Mouse (Mus musculus) neural tube, embryonic 14.5 days (tissue): Measurements from ENCODE around the gene Gm45717. TPM values are rescaled to one million over a fixed set of nuclear protein-coding genes. Genes with fewer than 3 reads are reported as not detected.

ENCODE experiments used
- ATAC-seq: fragments of 200-750 bp; cut with Nextera tagmentation; 2 replicates; pipeline ENCODE4 v1.8.0; 2017; ENCODE audit warnings: low read depth, mild to moderate bottlenecking, moderate TSS enrichment, moderate library complexity
- H3K27ac ChIP-seq: fragments of 300-500 bp; sonication (generic); 2 replicates; pipeline ENCODE4 v1.5.1; 2014; ENCODE audit warnings: low read depth, mild to moderate bottlenecking, control low read depth, low read length, moderate library complexity, mixed read lengths
- H3K27me3 ChIP-seq: fragments of 300-500 bp; sonication (generic); 2 replicates; pipeline ENCODE4 v1.6.1; 2014; ENCODE audit warnings: low read length; ENCODE audit not compliant: control insufficient read depth, insufficient read depth
- H3K36me3 ChIP-seq: fragments of 300-500 bp; sonication (generic); 2 replicates; pipeline ENCODE4 v1.6.1; 2014; ENCODE audit warnings: low read length, mixed read lengths; ENCODE audit not compliant: control insufficient read depth, insufficient read depth
- H3K4me1 ChIP-seq: fragments of 300-500 bp; sonication (generic); 2 replicates; pipeline ENCODE4 v1.6.1; 2014; ENCODE audit warnings: low read length; ENCODE audit not compliant: control insufficient read depth, insufficient read depth
- H3K4me2 ChIP-seq: fragments of 300-500 bp; sonication (generic); 2 replicates; pipeline ENCODE4 v1.6.1; 2014; ENCODE audit warnings: mild to moderate bottlenecking, low read depth, low read length, control low read depth
- H3K4me3 ChIP-seq: fragments of 300-500 bp; sonication (generic); 2 replicates; pipeline ENCODE4 v1.5.1; 2014; ENCODE audit warnings: low read depth, low read length, control low read depth, mixed read lengths
- H3K9ac ChIP-seq: fragments of 300-500 bp; sonication (generic); replicated peaks from 2 replicates; pipeline ENCODE4 v1.6.1; 2014; ENCODE audit warnings: low read depth, mild to moderate bottlenecking, control low read depth, low read length, mixed read lengths
- H3K9me3 ChIP-seq: fragments of 300-500 bp; sonication (generic); 2 replicates; pipeline ENCODE4 v1.6.1; 2016; ENCODE audit warnings: low read length; ENCODE audit not compliant: control insufficient read depth
- WGBS: fragments of 180-500 bp; shearing (Covaris S2); extraction: QIAGEN DNeasy Blood & Tissue Kit; methylation state at CpG from one replicate; pipeline ENCODE4 v1.1.7; 2014; 5-methylcytosine and 5-hydroxymethylcytosine counted together
- polyA plus RNA-seq: library from polyadenylated mRNA; unstranded; fragments of >200 nt; fragmentation: Nextera tagmentation; extraction: Ambion mirVana; gene quantifications from 2 replicates; pipeline ENCODE4 v1.2.1, GENCODE M21; 2014

The Gm45717 gene
- polyA plus RNA-seq, 1 experiment from 2014 or later, result not detected

- WGBS, result 3% methylated on average over 33 of the region's 33 CpGs
- Histone ChIP-seq H3K4me2 (peak within 1 kb of the TSS; percentile 45), H3K9me3 (no peaks in the 10 kb centered on the region), H3K36me3 (no peaks in the 10 kb centered on the region), H3K4me3 (peak within 1 kb of the TSS; percentile 30), H3K27me3 (no peaks in the 10 kb centered on the region), H3K9ac (peak within 1 kb of the TSS; percentile 42), H3K27ac (peak within 1 kb of the TSS; percentile 49; the same call in 1 of the 2 replicates), H3K4me1 (peaks cover 5% of the 10 kb centered on the region; the same call in 1 of the 2 replicates)
- peak; percentile 84 for ATAC-seq
Observed at GRCm38 (mm10) chr7:140941222-140942051, 14.3 kb downstream of the Gm45717 start, which contains the start of gene Pgghg. Gene Pgghg (plus strand): TSS chr7:140941391.

DNA sequence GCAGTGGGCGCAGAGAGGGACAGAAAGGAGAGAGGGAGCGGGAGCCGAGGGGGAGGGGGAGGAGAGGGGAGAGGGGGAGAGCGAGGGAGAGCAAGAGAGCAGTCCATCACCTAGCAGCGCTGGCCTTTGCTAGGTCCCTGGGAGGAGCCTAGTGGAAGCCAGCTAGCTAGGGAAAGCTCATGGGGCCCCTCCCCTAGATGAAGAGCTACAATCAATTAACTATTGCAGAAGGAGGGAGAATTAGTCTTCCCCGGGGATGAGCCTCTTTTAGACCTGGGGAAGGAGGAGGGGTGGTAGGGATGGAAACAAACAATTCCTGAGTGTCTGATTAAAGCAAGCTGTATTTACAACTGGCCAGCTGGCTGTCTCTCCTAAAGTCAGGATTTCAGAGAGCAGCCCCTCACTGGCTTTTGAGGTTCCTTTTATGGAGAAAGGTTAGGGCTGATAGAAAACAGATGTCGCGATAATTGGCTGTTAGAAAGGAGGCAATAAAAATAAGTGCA, 16.0 kb downstream of the Gm45717 start:
- H3K27me3 ChIP-seq, result no peaks in the 10 kb centered on the region
- peaks cover 5% of the 10 kb centered on the region; the same call in 1 of the 2 replicates for H3K4me1 ChIP-seq
- H3K27ac ChIP-seq, result no peak overlapping the region
- 3% methylated on average over 7 of the region's 8 CpGs for WGBS
- ATAC-seq, result peak; percentile 63; the same call in 1 of the 2 replicates
- 0 out of 2 replicates have a peak overlapping the region, but pooled peaks have one; percentile 4 for H3K4me2 ChIP-seq
- no peak overlapping the region for H3K4me3 ChIP-seq
- H3K9ac ChIP-seq, result no peak overlapping the region
- H3K36me3 ChIP-seq, result no peaks in the 10 kb centered on the region
- no peaks in the 10 kb centered on the region for H3K9me3 ChIP-seq

DNA sequence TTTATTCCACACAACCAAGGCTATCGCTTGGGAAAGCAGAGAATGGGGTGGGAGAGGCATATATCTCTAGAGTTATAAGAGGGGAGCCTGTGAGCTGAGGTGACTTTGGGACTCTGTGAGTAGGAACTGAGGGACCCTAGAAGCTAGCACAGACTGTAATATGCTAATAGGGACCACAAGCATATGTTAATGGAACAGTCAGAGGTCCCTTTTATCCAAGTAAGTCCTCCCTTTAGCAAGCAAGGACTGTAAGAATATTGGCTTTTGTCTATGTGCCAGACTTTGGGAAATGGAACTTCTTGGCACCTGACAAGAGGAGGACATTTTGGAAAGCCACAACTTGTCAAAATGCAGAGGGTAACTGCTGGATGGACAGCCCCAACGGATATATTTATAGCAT, 16.8 kb downstream of the Gm45717 start:
- ATAC-seq, result no peak
- Histone ChIP-seq H3K36me3 (no peaks in the 10 kb centered on the region), H3K27ac (no peak overlapping the region), H3K4me2 (no peak overlapping the region), H3K27me3 (no peaks in the 10 kb centered on the region), H3K4me3 (no peak overlapping the region), H3K4me1 (peaks cover 5% of the 10 kb centered on the region; the same call in 1 of the 2 replicates), H3K9ac (no peak overlapping the region), H3K9me3 (no peaks in the 10 kb centered on the region)
- 20% methylated on average over 2 of the region's 2 CpGs for WGBS

- H3K9ac ChIP-seq, result no peak overlapping the region
Observed at GRCm38 (mm10) chr7:140938436-140938835, 17.3 kb downstream of the Gm45717 start.

DNA sequence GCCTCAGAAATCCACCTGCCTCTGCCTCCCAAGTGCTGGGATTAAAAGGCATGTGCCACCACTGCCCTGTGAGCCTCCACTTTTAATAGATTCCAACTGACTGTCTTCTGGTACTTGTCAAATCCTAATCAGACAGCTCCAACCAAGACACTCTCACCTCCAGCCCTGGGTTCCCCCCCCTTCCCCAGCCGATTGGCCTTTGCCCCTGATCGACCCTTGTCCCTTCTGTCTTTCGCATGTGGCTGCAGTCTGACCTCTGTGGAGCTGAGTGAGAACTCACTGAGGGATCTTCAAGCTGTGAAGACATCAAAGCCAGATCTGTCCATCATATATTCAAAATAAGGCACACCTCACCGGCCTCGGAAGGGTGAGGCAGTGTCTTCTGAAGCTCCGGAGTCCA, 28.6 kb downstream of the Gm45717 start:
- 94% methylated on average over 6 of the region's 6 CpGs for WGBS
- peaks cover 8% of the 10 kb centered on the region; the same call in 1 of the 2 replicates for H3K4me1 ChIP-seq

More at GRCm38 (mm10) chr7:140938436-140938835, 17.3 kb downstream of the Gm45717 start:
- H3K27me3 ChIP-seq, result no peaks in the 10 kb centered on the region
- no peaks in the 10 kb centered on the region for H3K9me3 ChIP-seq
- peaks cover 5% of the 10 kb centered on the region; the same call in 1 of the 2 replicates for H3K4me1 ChIP-seq
- H3K27ac ChIP-seq, result no peak overlapping the region
- 44% methylated on average over 3 of the region's 3 CpGs for WGBS
- H3K36me3 ChIP-seq, result no peaks in the 10 kb centered on the region
- ATAC-seq, result no peak
- no peak overlapping the region for H3K4me2 ChIP-seq
- H3K4me3 ChIP-seq, result no peak overlapping the region

GRCm38 (mm10) chr7:140923070-140923775, 32.5 kb downstream of the Gm45717 start:
- Histone ChIP-seq H3K9ac (no peak overlapping the region), H3K27me3 (peaks cover 40% of the 10 kb centered on the region), H3K4me1 (peaks cover 8% of the 10 kb centered on the region; the same call in 1 of the 2 replicates), H3K27ac (no peak overlapping the region), H3K4me3 (peak overlapping the region; percentile 30), H3K4me2 (peak overlapping the region; percentile 69), H3K9me3 (no peaks in the 10 kb centered on the region), H3K36me3 (no peaks in the 10 kb centered on the region)
- WGBS, result 21% methylated on average over 30 of the region's 30 CpGs
- no peak for ATAC-seq

More for the DNA sequence above, 28.6 kb downstream of the Gm45717 start:
- H3K4me2 ChIP-seq, result no peak overlapping the region
- H3K9me3 ChIP-seq, result no peaks in the 10 kb centered on the region
- H3K4me3 ChIP-seq, result no peak overlapping the region
- peaks cover 21% of the 10 kb centered on the region for H3K27me3 ChIP-seq
- no peak overlapping the region for H3K9ac ChIP-seq
- H3K27ac ChIP-seq, result no peak overlapping the region
- no peaks in the 10 kb centered on the region for H3K36me3 ChIP-seq
- ATAC-seq, result no peak

- Histone ChIP-seq H3K4me3 (peak overlapping the region; percentile 30), H3K36me3 (no peaks in the 10 kb centered on the region), H3K4me2 (peak overlapping the region; percentile 69), H3K4me1 (peaks cover 8% of the 10 kb centered on the region; the same call in 1 of the 2 replicates), H3K9ac (no peak overlapping the region; the same call in 1 of the 2 replicates), H3K27ac (no peak overlapping the region), H3K9me3 (no peaks in the 10 kb centered on the region), H3K27me3 (peaks cover 40% of the 10 kb centered on the region)
- 0 out of 2 replicates have a peak, but pooled peaks have one; percentile 46 for ATAC-seq
- 0% methylated on average over 49 of the region's 49 CpGs for WGBS
Observed at GRCm38 (mm10) chr7:140922398-140923069, 33.2 kb downstream of the Gm45717 start.

- no peak for ATAC-seq
- Histone ChIP-seq H3K4me1 (peaks cover 8% of the 10 kb centered on the region; the same call in 1 of the 2 replicates), H3K27ac (no peak overlapping the region), H3K9me3 (no peaks in the 10 kb centered on the region), H3K4me2 (no peak overlapping the region), H3K4me3 (no peak overlapping the region), H3K9ac (no peak overlapping the region), H3K36me3 (no peaks in the 10 kb centered on the region), H3K27me3 (peaks cover 40% of the 10 kb centered on the region)
- 26% methylated on average over 22 of the region's 22 CpGs for WGBS
Observed at GRCm38 (mm10) chr7:140921225-140921975, 34.3 kb downstream of the Gm45717 start.
